Mouse (Mus musculus) small intestine, adult 2 months (tissue): ENCODE data around the gene Nkain2.

Experiments used
- CTCF ChIP-seq: fragments of 200-500 bp; IDR thresholded peaks from 2 replicates; pipeline ENCODE4 v1.5.1; 2012; ENCODE audit warnings: low read depth, mild to moderate bottlenecking, control low read depth, inconsistent platforms, low read length, moderate library complexity, mixed read lengths; ENCODE audit not compliant: insufficient replicate concordance, insufficient read length; ENCODE audit errors: extremely low read depth
- POLR2A ChIP-seq: fragments of 200-500 bp; IDR thresholded peaks from 2 replicates; pipeline ENCODE4 v1.6.1; 2012; ENCODE audit warnings: low read depth, mild to moderate bottlenecking, control low read depth, inconsistent platforms, low read length, moderate library complexity

GRCm38 (mm10) chr10:31646083-31646482 lies 1244.2 kb downstream of the Nkain2 start:
- no peak for TF ChIP-seq POLR2A
- no peak for TF ChIP-seq CTCF
